Mouse (Mus musculus) hindbrain, embryonic 12.5 days (tissue): ENCODE measurements around the gene Dgkq. TPM values are rescaled to one million over a fixed set of nuclear protein-coding genes. Genes with fewer than 3 reads are reported as not detected.

ENCODE experiments used
- ATAC-seq: fragments of 200-750 bp; cut with Nextera tagmentation; 2 replicates; pipeline ENCODE4 v1.8.0; 2017; ENCODE audit warnings: moderate TSS enrichment; ENCODE audit not compliant: low FRiP score
- H3K27ac ChIP-seq: fragments of 300-500 bp; sonication (generic); 2 replicates; pipeline ENCODE4 v1.5.1; 2016; ENCODE audit warnings: mild to moderate bottlenecking
- H3K27me3 ChIP-seq: fragments of 300-500 bp; sonication (generic); 2 replicates; pipeline ENCODE4 v1.6.1; 2016; ENCODE audit warnings: mild to moderate bottlenecking
- H3K36me3 ChIP-seq: fragments of 300-500 bp; sonication (generic); 2 replicates; pipeline ENCODE4 v1.6.1; 2016; ENCODE audit warnings: mild to moderate bottlenecking
- H3K4me1 ChIP-seq: fragments of 300-500 bp; sonication (generic); 2 replicates; pipeline ENCODE4 v1.6.1; 2016
- H3K4me2 ChIP-seq: fragments of 300-500 bp; sonication (generic); replicated peaks from 2 replicates; pipeline ENCODE4 v1.6.1; 2016; ENCODE audit warnings: mild to moderate bottlenecking
- H3K4me3 ChIP-seq: fragments of 300-500 bp; sonication (generic); 2 replicates; pipeline ENCODE4 v1.5.1; 2016; ENCODE audit warnings: mild to moderate bottlenecking
- H3K9ac ChIP-seq: fragments of 300-500 bp; sonication (generic); 2 replicates; pipeline ENCODE4 v1.6.1; 2016; ENCODE audit warnings: mild to moderate bottlenecking, moderate library complexity
- H3K9me3 ChIP-seq: fragments of 300-500 bp; sonication (generic); replicated peaks from 2 replicates; pipeline ENCODE4 v1.6.1; 2016; ENCODE audit warnings: mild to moderate bottlenecking
- WGBS: fragments of 180-500 bp; shearing (Covaris S2); methylation state at CpG from one replicate; pipeline ENCODE4 v1.1.7; 2016; 5-methylcytosine and 5-hydroxymethylcytosine counted together
- polyA plus RNA-seq: library from polyadenylated mRNA; unstranded; fragments of >200 nt; fragmentation: Nextera tagmentation; extraction: Ambion mirVana; gene quantifications from 2 replicates; pipeline ENCODE4 v1.2.1, GENCODE M21; 2016

Gene Dgkq
- polyA plus RNA-seq, 1 experiment from 2014 or later: 23.5 TPM

DNA sequence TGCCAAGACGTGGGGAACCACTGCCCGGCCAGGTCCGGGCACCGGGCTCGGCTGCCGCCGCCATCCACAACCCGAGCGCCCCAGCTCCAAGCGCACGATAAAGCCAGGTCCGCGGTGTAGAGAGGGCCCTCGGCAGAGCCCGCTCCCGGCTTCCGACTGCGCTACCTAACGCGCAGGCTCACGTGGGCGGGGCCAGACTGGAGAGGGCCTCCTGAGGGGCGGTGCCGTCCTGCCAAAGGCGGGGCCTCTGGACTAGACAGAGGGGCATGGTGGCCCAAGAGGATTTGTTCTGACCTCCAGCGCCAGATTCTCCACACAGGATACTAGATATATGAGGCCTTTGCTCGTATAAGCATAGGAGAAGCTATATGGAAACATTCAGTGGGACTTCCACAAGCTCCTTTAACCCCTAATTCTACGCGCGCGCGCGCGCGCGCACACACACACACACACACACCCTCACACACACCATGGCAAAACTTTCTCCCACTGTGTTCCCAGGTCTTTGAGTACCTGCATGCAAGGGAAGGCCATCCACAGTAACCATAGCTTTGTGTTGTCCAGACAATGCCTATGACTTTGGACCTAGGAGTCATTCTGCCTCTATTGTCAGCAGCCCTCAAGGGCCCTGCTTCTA is 8.7 kb downstream of the Dgkq start:
- Histone ChIP-seq H3K9ac (peak overlapping the region; percentile 92), H3K4me3 (peak overlapping the region; percentile 86), H3K27ac (peak overlapping the region; percentile 66), H3K27me3 (no peaks in the 10 kb centered on the region), H3K9me3 (no peaks in the 10 kb centered on the region), H3K4me1 (peaks cover 14% of the 10 kb centered on the region), H3K36me3 (peaks cover 12% of the 10 kb centered on the region; the same call in 1 of the 2 replicates), H3K4me2 (peak overlapping the region; percentile 87)
- peak; percentile 99 for ATAC-seq
- 14% methylated on average over 36 of the region's 36 CpGs for WGBS

DNA sequence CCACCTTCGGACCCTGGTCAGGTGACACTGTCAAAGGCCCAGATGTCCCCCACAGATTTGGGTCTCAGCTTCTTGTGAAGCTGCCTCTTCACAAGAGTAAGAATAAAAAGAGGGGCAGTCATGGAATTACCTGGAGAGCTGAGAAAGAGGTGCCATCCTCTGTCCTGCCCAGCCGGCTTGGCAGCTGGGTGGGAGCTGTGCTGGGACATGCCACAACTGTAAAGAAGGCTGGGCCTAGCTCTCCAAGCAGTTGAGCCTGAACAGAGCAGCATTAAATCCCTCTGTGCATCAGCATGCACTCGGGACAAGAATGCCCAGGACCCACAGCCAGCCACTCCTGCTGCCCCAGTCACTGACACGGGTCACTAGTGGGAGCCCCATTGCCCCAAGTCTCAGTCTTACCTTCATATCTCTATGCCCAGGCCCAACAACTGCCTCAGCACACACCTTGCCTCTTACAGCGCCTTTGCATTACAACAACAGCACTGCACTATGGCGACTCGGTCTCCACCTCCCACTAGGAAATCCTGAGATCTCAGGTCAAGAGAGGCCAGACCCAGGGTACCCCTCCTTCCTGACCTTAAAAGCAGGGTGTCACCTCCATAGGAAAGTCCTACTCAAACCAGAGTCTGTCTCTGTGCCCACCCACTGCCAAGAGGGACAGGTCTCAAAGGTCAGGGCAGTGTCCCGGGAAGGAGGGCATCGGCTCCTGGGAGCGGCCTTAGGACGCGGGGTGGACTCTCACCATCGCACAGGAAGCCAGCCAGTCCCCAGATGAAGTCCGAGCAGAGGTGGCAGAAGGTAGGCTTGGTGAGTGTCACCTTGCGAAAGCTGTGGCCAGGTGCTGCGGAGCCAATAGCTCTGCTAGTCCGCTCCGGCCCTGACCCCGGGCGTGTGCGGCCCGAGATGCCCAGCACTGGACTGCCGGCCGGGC is 9.5 kb downstream of the Dgkq start, which contains the start of gene Idua:
Gene Idua (plus strand): TSS at position 634 of the 934 bp plus-strand sequence.
- WGBS: 12% methylated on average over 24 of the region's 24 CpGs
- Histone ChIP-seq H3K27me3 (no peaks in the 10 kb centered on the region), H3K9ac (peak within 1 kb of the TSS; percentile 92), H3K27ac (peak within 1 kb of the TSS; percentile 66), H3K9me3 (no peaks in the 10 kb centered on the region), H3K36me3 (peaks cover 20% of the 10 kb centered on the region), H3K4me3 (peak within 1 kb of the TSS; percentile 86), H3K4me1 (peaks cover 14% of the 10 kb centered on the region), H3K4me2 (peak within 1 kb of the TSS; percentile 87)
- ATAC-seq: peak; percentile 77

DNA sequence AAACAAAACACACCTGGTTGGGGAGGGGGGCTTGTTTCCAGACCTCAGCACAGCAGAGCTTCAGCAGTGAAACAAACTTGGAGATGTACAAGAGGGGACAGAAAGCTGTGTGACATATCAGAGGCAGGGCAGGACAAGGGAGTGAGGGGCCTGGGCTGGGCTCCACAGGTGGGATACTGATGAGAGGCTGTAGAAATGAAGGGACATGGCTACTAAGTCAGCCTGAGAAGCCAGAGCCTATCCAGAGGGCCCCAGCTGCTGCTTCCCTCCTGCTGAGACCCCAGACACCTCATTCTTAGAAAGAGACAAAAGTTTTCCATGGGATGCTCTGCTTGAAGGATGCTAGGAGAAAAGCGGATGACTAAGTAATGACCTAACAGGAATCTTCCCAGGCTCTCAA is 10.9 kb downstream of the Dgkq start:
- Histone ChIP-seq H3K36me3 (peaks cover 33% of the 10 kb centered on the region), H3K27me3 (no peaks in the 10 kb centered on the region), H3K27ac (no peak overlapping the region), H3K9me3 (no peaks in the 10 kb centered on the region), H3K9ac (0 out of 2 replicates have a peak overlapping the region, but pooled peaks have one; percentile 5), H3K4me1 (peaks cover 14% of the 10 kb centered on the region), H3K4me3 (no peak overlapping the region), H3K4me2 (no peak overlapping the region)
- WGBS: 71% methylated on average over 1 of the region's 1 CpGs
- ATAC-seq: no peak

GRCm38 (mm10) chr5:108657406-108657805 is 12.1 kb downstream of the Dgkq start:
- no peak overlapping the region for H3K4me2 ChIP-seq
- no peak for ATAC-seq
- H3K4me3 ChIP-seq: no peak overlapping the region
- peaks cover 14% of the 10 kb centered on the region for H3K4me1 ChIP-seq
- no peak overlapping the region for H3K27ac ChIP-seq
- H3K36me3 ChIP-seq: peaks cover 45% of the 10 kb centered on the region
- H3K9ac ChIP-seq: no peak overlapping the region
- H3K27me3 ChIP-seq: no peaks in the 10 kb centered on the region
- no peaks in the 10 kb centered on the region for H3K9me3 ChIP-seq
- WGBS: 80% methylated on average over 5 of the region's 5 CpGs

DNA sequence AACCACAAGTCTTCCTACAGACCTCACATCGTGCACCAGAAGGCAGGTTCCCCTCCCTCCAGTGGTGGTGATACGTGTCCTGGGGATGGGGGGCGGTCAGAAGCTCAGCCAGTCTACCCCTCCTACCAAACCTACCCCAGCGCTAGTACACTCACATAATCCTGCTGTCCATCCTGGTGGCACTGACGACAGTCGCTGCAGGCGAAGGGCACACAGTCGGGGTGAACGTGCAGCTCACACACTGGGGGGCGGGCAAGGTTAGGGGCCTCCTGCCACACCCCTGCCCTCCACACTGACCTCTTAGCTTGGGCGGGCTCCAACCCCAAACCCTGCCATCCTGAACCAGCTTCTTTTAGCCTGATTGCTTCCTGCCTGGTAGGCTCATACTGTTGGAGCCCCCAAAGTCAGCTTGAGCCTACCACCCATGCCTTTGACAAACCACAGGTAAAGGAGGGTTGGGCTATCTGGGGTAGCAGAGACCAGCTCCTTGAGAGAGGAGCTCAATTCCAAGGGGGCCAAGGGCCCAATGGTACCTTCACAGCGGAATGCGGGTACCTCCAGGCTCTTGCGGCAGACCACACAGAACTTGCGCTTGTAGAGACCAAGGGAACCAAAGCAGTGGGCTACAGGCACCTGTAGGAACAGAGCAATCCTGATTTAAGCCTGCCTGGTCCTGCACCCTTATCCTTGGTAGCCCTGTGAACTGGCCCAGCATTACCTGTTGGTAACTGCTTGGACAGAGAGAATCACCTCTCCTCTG is 13.4 kb downstream of the Dgkq start:
- H3K27me3 ChIP-seq: no peaks in the 10 kb centered on the region
- H3K4me2 ChIP-seq: no peak overlapping the region
- H3K4me3 ChIP-seq: no peak overlapping the region
- no peak for ATAC-seq
- H3K27ac ChIP-seq: no peak overlapping the region
- no peak overlapping the region for H3K9ac ChIP-seq
- H3K9me3 ChIP-seq: no peaks in the 10 kb centered on the region
- 91% methylated on average over 15 of the region's 15 CpGs for WGBS
- H3K4me1 ChIP-seq: peaks cover 14% of the 10 kb centered on the region
- peaks cover 52% of the 10 kb centered on the region for H3K36me3 ChIP-seq

GRCm38 (mm10) chr5:108655381-108655780 is 14.1 kb downstream of the Dgkq start:
- no peak overlapping the region for H3K9ac ChIP-seq
- no peak for ATAC-seq
- no peaks in the 10 kb centered on the region for H3K27me3 ChIP-seq
- H3K27ac ChIP-seq: no peak overlapping the region
- H3K36me3 ChIP-seq: peaks cover 59% of the 10 kb centered on the region
- no peaks in the 10 kb centered on the region for H3K9me3 ChIP-seq
- WGBS: 98% methylated on average over 9 of the region's 9 CpGs
- H3K4me1 ChIP-seq: peaks cover 14% of the 10 kb centered on the region
- no peak overlapping the region for H3K4me3 ChIP-seq
- no peak overlapping the region for H3K4me2 ChIP-seq

GRCm38 (mm10) chr5:108654444-108654990 is 15.0 kb downstream of the Dgkq start:
- peaks cover 9% of the 10 kb centered on the region for H3K4me1 ChIP-seq
- peaks cover 67% of the 10 kb centered on the region for H3K36me3 ChIP-seq
- no peak overlapping the region for H3K4me2 ChIP-seq
- no peaks in the 10 kb centered on the region for H3K27me3 ChIP-seq
- no peak overlapping the region for H3K27ac ChIP-seq
- 95% methylated on average over 10 of the region's 10 CpGs for WGBS
- ATAC-seq: no peak
- no peak overlapping the region for H3K4me3 ChIP-seq
- H3K9ac ChIP-seq: no peak overlapping the region
- no peaks in the 10 kb centered on the region for H3K9me3 ChIP-seq

DNA sequence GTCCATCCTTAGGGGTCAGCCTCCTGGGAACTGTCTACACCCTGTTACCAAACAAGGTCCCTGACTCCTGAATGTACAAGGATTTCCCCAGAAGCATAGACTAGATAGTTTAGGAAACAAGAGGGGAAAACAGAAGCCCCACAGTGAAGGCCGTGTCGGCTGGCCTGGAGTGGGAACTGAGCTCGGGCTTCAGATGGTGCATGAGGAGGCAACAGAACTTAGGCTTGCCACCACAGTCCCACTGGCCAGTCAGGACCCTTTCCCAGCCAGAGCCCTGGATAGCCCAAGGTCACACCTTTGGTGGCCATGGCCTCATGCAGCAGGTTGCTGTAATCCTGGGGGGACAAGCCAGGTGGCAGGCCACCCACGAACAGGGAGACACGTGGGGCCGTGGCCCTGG is 16.1 kb downstream of the Dgkq start:
- no peak overlapping the region for H3K27ac ChIP-seq
- H3K36me3 ChIP-seq: peaks cover 79% of the 10 kb centered on the region
- no peak overlapping the region for H3K4me2 ChIP-seq
- no peak overlapping the region for H3K9ac ChIP-seq
- no peak for ATAC-seq
- WGBS: 86% methylated on average over 6 of the region's 6 CpGs
- no peaks in the 10 kb centered on the region for H3K27me3 ChIP-seq
- no peaks in the 10 kb centered on the region for H3K9me3 ChIP-seq
- H3K4me1 ChIP-seq: no peaks in the 10 kb centered on the region
- H3K4me3 ChIP-seq: no peak overlapping the region

DNA sequence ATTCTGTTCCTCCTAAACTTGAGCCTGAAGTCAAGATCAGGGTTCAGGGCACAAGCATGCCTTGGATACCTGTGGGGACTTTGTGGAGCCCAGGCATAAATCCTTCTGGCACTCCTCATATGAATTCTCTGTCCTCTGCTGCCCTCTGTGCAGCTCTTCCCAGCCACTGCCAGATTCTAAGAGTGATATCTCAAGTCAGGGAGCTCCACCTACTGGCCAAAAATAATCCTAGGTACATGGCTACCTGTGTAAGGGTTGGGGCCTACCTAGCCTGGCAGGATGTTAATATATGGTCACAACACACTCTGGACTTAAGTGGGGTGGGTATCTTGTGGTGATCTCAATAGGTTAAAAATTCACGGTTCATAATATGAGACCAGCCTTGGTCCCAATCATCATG is 17.6 kb downstream of the Dgkq start:
- Histone ChIP-seq H3K27ac (no peak overlapping the region), H3K36me3 (peaks cover 89% of the 10 kb centered on the region), H3K27me3 (no peaks in the 10 kb centered on the region), H3K9me3 (no peaks in the 10 kb centered on the region), H3K4me1 (no peaks in the 10 kb centered on the region), H3K9ac (no peak overlapping the region), H3K4me2 (no peak overlapping the region), H3K4me3 (no peak overlapping the region)
- 66% methylated on average over 1 of the region's 1 CpGs for WGBS
- peak; percentile 44 for ATAC-seq

GRCm38 (mm10) chr5:108651136-108651720 is 18.2 kb downstream of the Dgkq start:
- Histone ChIP-seq H3K9ac (no peak overlapping the region), H3K36me3 (peaks cover 91% of the 10 kb centered on the region), H3K4me3 (no peak overlapping the region), H3K27ac (no peak overlapping the region), H3K4me1 (no peaks in the 10 kb centered on the region), H3K9me3 (no peaks in the 10 kb centered on the region), H3K4me2 (no peak overlapping the region), H3K27me3 (no peaks in the 10 kb centered on the region)
- ATAC-seq: no peak
- WGBS: 87% methylated on average over 5 of the region's 5 CpGs

DNA sequence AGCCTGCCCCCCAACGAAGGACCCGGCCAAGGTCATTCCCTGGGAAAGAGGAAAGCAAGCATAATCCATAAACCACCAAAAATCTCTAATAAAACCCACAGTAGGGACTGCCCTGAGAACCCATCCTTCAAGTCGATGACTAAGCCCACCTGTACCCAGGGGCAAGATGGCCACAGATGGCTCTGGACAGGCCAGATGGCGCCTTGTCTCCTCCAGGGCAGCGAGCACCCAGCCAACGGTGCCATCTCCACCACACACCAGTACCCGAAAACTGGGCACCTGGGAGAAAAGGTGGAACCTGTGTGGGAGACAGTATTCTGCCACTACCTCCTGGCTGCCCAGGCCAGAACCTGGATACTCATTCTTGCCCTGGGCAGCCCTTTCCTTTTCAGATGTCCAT is 19.1 kb downstream of the Dgkq start:
- Histone ChIP-seq H3K4me1 (no peaks in the 10 kb centered on the region), H3K27ac (no peak overlapping the region), H3K4me3 (no peak overlapping the region), H3K4me2 (no peak overlapping the region), H3K36me3 (peaks cover 89% of the 10 kb centered on the region), H3K9me3 (no peaks in the 10 kb centered on the region), H3K27me3 (no peaks in the 10 kb centered on the region), H3K9ac (no peak overlapping the region)
- ATAC-seq: no peak
- 93% methylated on average over 7 of the region's 7 CpGs for WGBS
